Mouse (Mus musculus): ENCODE data around the gene Drc1. TPM values are rescaled to one million over a fixed set of nuclear protein-coding genes. Genes with fewer than 3 reads are reported as not detected.
A peak's percentile ranks its signal among the peaks of the same experiment; 100 is the strongest.

The Drc1 gene
- total RNA-seq (2015; ENCODE audit: low replicate concordance), result not detected in 2 replicates
- not detected in 2 replicates for total RNA-seq (2017; ENCODE audit: low replicate concordance)

DNA sequence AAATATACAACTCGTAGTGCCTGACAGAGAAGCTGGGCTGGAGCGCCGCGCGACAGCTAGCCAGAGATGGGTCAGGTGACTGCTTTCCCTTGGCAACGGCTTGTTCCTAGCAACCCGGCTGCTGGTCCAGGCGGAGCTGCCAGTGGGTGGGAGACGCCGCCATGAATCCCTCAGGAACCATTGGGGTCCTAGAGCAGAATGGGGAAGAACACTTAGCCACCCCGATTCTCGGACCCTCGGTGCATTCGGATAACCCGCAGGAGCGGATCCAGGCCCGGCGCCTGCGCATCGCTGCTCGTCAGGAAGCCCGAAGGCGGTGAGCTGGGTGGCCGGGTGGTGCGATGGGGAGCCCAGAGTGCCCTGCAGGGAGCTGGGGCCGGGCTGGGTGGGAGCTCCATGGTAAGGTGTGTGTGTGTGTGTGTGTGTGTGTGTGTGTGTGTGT is at the start of gene Drc1:
Gene Drc1 (plus strand): TSS at position 98 of the 442 bp plus-strand sequence.
- ATAC-seq (replicated peaks; ENCODE audit: low FRiP score, poor library complexity, severe bottlenecking), result no peak

DNA sequence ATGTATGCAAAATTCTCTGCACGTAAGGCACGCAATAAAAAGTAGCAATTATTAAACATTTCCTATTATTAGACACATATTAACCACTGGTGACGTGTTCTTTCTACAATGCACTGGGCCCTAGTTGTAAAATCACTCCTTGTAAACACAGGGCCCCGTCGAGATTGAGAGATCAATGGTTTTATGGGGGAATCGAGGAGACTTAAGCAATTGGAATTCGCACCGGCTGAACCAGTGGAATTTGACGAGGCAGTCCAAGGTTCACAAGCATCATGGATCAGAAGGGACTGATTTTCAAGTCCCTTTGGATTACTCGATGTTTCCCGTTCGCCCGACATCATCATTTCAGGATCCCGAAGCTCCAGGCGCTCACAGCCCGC is 49.3 kb upstream of the Drc1 start:
- no peak for ATAC-seq (replicated peaks; ENCODE audit: low FRiP score, poor library complexity, severe bottlenecking)

GRCm38 (mm10) chr5:30232271-30232971 is 48.8 kb upstream of the Drc1 start, which contains the start of gene Selenoi:
Gene Selenoi (plus strand): TSS chr5:30232581.
- peak; percentile 97 for ATAC-seq (replicated peaks; ENCODE audit: low FRiP score, poor library complexity, severe bottlenecking)

- ATAC-seq (replicated peaks; ENCODE audit: low FRiP score, poor library complexity, severe bottlenecking), result 0 out of 2 replicates have a peak, but pooled peaks have one; percentile 27
Observed at GRCm38 (mm10) chr5:30233042-30233441, 48.1 kb upstream of the Drc1 start.

DNA sequence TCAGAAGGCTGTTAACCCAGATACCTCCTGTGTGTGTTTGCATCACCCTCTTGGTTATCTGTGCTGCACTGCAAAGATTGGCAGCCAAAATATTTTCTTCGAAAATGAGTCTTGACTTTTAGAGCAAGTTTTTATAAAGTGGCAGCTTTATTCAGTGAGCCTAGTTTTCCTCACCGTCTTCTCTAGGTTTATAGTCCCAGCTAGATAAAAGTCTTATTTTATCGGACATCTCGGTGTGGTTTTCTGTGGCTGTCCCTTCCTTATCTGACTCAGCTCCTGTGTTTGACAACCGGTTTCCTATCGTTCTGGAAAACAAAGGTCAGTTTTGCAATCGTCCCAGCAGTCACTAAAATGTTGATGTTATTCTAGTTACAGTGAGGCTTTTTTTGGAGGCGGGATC is 47.2 kb upstream of the Drc1 start:
- ATAC-seq (replicated peaks; ENCODE audit: low FRiP score, poor library complexity, severe bottlenecking), result no peak

DNA sequence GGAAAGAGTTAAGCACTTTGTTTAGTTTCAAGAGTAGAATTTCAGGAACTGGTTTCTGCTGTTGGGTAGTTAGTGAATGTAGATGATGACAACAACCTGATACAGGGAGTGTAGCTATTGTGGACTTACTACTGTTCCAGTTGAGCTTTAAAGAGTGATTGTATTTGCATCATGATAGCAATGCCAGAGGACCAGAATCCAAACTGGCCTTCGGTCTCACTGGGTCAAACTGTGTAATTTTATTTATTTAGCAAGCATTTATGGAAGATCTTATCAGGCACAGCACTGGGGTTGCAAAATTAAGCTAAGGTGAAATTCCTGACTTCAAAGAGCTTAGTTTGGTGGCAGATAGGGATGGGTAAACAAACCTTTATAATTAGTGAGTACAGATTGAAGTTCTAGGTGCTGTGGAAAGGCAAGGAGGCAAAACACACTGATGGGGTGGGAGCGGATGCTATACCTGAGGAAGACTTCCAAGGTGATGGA is 45.5 kb upstream of the Drc1 start:
- no peak for ATAC-seq (replicated peaks; ENCODE audit: low FRiP score, poor library complexity, severe bottlenecking)

DNA sequence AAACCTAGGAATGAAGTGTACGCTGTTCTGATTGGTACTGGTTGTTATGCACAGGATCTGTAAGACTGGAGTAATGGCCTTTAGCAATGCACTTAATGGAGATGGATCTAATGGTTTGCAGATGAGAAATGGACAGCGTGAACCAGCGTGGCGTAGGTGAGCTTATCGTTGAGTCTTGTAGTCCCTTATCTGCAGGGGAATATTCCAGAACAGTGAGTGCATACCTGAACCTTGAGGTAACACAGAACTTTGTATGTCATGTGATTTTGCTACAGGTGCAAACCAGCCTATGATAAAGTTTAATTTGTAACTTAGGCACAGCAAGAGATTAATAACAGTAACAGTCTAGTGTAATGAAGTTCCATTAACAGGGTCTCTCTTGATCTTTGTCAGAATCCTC is 42.7 kb upstream of the Drc1 start:
- ATAC-seq (replicated peaks; ENCODE audit: low FRiP score, poor library complexity, severe bottlenecking), result no peak

- ATAC-seq (replicated peaks; ENCODE audit: low FRiP score, poor library complexity, severe bottlenecking), result peak; percentile 64; the same call in 1 of the 2 replicates
Observed at GRCm38 (mm10) chr5:30240552-30240951, 40.6 kb upstream of the Drc1 start.

- no peak for ATAC-seq (replicated peaks; ENCODE audit: low FRiP score, poor library complexity, severe bottlenecking)
Observed at GRCm38 (mm10) chr5:30242410-30242809, 38.8 kb upstream of the Drc1 start.

- peak; percentile 70; the same call in 1 of the 2 replicates for ATAC-seq (replicated peaks; ENCODE audit: low FRiP score, poor library complexity, severe bottlenecking)
Observed at GRCm38 (mm10) chr5:30243741-30244140, 37.4 kb upstream of the Drc1 start.

GRCm38 (mm10) chr5:30245861-30246416 is 35.2 kb upstream of the Drc1 start:
- ATAC-seq (replicated peaks; ENCODE audit: low FRiP score, poor library complexity, severe bottlenecking), result no peak

DNA sequence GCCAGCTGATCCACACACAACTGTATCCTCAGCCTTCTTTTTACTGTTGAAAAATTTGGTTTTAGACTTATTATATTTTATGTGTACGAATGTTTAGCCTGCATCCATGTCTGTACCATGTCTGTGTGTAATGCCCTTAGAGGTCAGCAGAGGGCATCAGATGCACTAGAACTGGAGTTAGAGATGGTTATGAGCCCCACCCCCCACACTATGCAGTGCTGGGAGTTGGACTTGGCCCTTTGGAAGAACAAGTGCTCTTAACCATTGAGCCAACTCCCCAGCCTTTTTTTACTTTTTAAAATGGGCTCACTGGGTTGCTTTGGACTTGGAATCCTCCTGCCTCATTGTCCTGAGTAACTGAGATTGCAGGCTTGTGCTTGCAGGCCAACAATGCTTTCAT is 33.5 kb upstream of the Drc1 start:
- ATAC-seq (replicated peaks; ENCODE audit: low FRiP score, poor library complexity, severe bottlenecking), result no peak

DNA sequence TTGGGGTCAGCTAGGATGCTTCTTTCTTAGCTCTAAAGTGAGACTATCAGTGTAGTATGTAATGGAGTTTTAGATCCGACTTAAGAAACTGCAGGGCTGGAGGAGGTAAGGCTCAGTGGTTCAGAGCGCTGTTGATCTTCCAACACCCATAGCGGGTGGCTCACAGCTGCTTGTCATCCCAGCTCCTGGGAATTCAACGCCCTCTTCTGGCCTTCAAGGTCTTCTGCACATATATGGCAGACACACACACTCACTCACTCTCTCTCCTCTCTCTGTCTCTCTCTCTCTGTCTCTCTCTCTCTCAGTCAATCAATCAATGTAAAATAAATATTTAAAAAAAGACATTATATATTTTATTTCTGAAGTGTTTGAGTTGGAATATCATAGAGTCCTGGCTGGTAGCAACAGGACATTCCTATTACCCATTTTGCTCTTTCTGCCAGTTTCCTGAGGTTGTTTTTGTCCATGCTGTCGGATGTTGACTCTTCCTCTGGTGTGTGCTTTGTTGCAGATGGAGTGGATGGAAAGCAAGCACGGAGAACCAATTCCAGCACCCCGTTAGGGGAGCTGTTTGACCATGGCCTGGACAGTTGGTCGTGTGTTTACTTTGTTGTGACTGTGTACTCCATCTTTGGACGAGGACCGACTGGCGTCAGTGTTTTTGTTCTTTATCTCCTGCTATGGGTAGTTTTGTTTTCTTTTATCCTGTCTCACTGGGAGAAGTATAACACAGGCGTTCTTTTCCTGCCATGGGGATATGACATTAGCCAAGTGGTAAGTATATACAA is 25.4 kb upstream of the Drc1 start:
- no peak for ATAC-seq (replicated peaks; ENCODE audit: low FRiP score, poor library complexity, severe bottlenecking)

DNA sequence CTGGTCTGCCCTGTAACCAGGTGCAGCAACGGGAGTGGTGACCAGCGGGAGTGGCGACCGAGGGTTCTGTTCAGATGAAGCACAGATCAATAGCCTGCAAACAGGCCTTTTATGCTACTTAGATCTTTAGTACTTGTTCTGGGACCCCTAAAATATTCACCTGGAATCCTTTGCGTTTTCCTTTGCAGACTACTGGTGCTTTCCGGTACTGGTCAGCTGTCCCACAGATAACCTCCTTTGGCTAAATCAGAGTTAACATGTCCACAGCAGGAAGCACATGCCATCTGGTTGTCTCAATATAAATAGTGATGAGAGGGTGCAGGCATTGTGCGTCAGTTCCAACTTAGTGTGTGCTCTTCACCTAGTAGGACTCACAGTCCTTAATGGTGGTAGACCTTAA is 22.4 kb upstream of the Drc1 start:
- ATAC-seq (replicated peaks; ENCODE audit: low FRiP score, poor library complexity, severe bottlenecking), result no peak

DNA sequence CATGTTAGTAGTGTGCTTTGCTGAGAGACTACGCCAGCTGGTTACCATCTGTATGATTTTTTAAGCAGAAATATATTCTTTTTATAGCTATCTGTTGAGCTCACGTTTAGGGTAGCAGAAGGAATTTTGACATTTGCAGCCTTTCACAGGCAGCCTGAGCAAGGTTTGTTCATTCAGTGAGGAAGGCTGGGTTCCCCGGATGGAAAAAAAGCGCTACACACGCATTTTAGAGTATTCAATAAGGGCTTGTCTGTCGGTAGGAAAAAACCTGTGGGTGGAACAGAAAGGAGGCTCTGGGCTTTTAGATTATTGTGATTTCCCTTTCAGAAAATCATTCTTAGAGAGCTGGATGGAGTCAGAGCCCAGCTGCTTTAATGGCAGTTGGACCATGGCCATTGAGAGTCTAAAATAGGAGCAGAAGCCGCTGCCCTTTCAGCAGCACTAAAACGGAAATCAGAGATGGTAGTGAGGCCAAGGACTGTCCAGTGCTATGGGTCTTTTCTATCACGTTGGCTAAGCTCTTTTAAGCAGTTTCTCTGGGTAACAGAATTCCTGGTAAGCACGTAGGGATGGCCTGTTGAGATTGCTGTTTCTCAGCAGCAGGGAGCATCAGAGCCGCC is 10.5 kb upstream of the Drc1 start:
- ATAC-seq (replicated peaks; ENCODE audit: low FRiP score, poor library complexity, severe bottlenecking), result no peak

DNA sequence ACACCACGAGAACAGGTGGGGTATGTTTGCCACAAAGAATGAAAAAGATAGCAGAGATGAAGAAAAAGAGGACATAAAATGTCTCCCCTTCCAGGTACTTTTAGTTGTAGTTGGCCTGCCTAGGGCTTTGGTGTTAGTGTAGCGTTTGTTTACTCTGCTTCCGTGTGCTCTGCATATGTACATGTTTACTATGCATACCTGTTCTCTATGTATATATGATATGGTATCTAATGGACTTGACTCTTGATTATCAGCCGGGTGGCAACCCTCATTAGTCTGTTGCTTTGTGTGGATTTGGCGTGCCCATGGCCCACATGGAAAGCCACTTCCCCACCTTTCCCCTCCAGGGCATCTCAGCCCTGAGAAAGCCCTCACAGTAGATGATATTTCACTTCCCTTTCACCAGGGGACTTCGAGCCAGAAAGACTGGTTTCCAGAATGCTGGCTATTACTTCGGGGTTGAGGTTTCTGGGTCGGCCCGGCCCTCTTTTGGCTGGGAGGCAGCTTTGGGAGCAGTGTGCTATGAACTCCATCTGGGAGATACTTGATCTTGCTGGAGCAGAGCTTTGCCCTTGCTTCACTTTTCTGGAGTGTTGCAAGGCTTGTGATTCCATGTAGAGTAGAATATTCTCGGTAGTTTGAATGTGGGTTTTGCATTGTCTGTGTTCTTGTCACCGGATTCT is 9.4 kb upstream of the Drc1 start:
- ATAC-seq (replicated peaks; ENCODE audit: low FRiP score, poor library complexity, severe bottlenecking), result no peak

DNA sequence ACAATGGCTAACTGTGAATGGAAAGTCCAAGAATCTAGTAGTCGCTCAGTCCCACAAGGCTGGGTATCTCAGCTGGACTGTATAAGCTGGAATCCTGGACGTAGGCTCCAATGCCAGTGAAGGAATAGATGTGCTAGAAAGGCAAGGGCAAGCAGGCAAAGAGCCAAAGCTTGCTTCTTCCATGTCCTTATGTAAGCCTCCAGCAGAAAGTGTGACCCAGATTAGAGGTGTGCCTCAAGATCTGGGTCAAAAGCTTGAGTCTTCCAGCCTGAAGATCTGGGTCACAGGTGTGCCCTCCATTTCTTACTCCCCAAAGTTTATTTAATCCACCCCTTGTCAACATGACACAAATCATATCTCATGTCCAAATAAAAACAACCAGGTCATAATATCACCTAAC is 4.8 kb upstream of the Drc1 start:
- ATAC-seq (replicated peaks; ENCODE audit: low FRiP score, poor library complexity, severe bottlenecking), result no peak

DNA sequence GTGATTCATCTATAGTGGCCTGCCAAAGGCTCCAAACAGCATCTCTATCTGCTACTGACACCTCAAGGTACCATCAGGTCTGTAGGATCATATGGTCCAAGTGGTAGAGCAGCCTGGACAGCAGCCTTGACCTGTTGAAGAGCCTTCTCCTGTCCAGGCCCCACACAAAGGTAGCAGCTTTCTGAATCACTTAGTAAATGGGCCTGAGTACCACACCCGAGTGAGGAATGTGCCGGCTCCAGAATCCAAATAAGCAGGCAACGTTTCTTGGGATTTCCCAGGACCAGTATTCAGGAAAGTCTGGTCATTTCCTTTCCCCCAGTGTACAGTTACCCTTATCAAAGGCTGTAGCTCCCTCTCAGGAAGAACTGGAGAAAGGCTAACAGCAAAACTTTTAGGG is 2.2 kb upstream of the Drc1 start:
- ATAC-seq (replicated peaks; ENCODE audit: low FRiP score, poor library complexity, severe bottlenecking), result no peak

DNA sequence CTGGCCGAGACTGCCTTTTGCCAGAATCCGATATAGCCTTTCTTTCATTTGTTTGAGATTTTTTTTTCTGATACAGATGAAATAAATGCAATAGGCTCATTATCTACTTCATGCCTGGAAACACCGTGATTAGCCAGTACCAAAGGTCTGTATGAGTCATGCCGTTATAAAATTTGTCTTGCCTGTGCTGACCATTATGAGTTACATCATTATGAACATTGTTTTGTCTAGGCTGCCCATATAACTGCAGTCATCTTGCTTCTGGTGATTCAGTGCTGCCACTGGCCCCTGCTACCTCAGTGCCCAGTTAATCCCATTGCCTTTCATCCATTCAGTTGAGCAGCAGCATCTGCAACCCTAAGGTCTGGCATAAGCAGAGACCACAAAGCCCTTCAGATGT is 1.7 kb upstream of the Drc1 start:
- no peak for ATAC-seq (replicated peaks; ENCODE audit: low FRiP score, poor library complexity, severe bottlenecking)

DNA sequence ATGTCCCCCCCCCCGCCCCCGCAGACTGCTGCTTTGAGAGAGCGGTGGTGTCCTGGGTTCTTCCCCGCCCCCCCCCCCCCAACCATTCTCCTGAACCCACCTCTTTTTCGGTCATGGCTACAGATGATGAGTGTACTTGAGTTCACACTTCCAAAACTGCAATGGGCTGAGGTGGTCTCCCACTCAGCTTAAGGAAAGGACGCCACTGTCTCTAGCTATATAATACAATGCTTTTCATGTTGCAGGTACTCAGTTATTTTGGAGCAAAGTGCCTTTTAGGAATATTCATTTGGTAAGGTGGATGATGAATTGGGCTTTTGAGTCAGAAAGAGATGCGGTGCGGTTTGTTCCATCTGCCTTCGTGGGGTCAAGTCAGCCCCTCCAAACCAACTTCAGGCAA is 324 bp upstream of the Drc1 start:
- no peak for ATAC-seq (replicated peaks; ENCODE audit: low FRiP score, poor library complexity, severe bottlenecking)

Measured in erythroid progenitor cell, adult 5-6 weeks (primary cell).